Mouse (Mus musculus) forebrain, embryonic 16.5 days (tissue): ENCODE results near the gene Sit1. TPM values are rescaled to one million over a fixed set of nuclear protein-coding genes. Genes with fewer than 3 reads are reported as not detected.

Experiments
- ATAC-seq: fragments of 200-750 bp; cut with Nextera tagmentation; 2 replicates; pipeline ENCODE4 v1.8.0; 2017; ENCODE audit warnings: mild to moderate bottlenecking, moderate library complexity
- H3K27ac ChIP-seq: fragments of 300-500 bp; sonication (generic); 2 replicates; pipeline ENCODE4 v1.5.1; 2014; ENCODE audit warnings: low read length, control low read depth
- H3K27me3 ChIP-seq: fragments of 300-500 bp; sonication (generic); replicated peaks from 2 replicates; pipeline ENCODE4 v1.6.1; 2014; ENCODE audit warnings: low read length; ENCODE audit not compliant: control insufficient read depth, insufficient read depth
- H3K36me3 ChIP-seq: fragments of 300-500 bp; sonication (generic); 2 replicates; pipeline ENCODE4 v1.6.1; 2014; ENCODE audit not compliant: control insufficient read depth, insufficient read depth
- H3K4me1 ChIP-seq: fragments of 300-500 bp; sonication (generic); replicated peaks from 2 replicates; pipeline ENCODE4 v1.6.1; 2014; ENCODE audit warnings: low read length; ENCODE audit not compliant: control insufficient read depth, insufficient read depth
- H3K4me2 ChIP-seq: fragments of 300-500 bp; sonication (generic); 2 replicates; pipeline ENCODE4 v1.6.1; 2014; ENCODE audit warnings: mild to moderate bottlenecking, low read length, control low read depth
- H3K4me3 ChIP-seq: fragments of 300-500 bp; sonication (generic); replicated peaks from 2 replicates; pipeline ENCODE4 v1.5.1; 2014; ENCODE audit warnings: mild to moderate bottlenecking, low read length, control low read depth
- H3K9ac ChIP-seq: fragments of 300-500 bp; sonication (generic); replicated peaks from 2 replicates; pipeline ENCODE4 v1.6.1; 2014; ENCODE audit warnings: low read depth, low read length, control low read depth
- H3K9me3 ChIP-seq: fragments of 300-500 bp; sonication (generic); 2 replicates; pipeline ENCODE4 v1.6.1; 2016; ENCODE audit warnings: low read length; ENCODE audit not compliant: control insufficient read depth
- WGBS: fragments of 180-500 bp; shearing (Covaris S2); extraction: QIAGEN DNeasy Blood & Tissue Kit; methylation state at CpG from one replicate; pipeline ENCODE4 v1.1.7; 2014; 5-methylcytosine and 5-hydroxymethylcytosine counted together
- polyA plus RNA-seq: library from polyadenylated mRNA; unstranded; fragments of >200 nt; fragmentation: Nextera tagmentation; extraction: Ambion mirVana; gene quantifications from 2 replicates; pipeline ENCODE4 v1.2.1, GENCODE M21; 2015

Gene Sit1
- polyA plus RNA-seq, 1 experiment from 2014 or later: not detected

DNA sequence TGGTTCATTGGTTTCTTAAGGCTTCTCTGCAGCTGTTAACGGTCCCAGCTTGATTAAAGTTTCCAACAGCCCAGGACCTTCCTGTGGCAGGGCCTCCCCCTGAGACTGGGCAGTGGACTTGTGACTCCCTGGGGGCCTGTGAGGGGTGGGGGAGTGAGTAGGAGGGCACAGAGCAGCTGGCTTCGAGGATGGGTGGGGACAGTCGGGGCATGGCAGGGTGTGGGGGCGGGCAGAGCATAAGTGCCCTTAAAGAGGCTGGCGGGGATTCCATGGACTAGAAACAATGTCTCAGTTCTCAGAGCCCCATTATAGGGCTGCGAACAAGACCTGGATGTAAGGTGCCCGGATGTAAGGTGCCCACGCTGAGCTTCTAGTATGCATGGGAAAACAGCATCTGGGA lies 26.4 kb downstream of the Sit1 start:
- peaks cover 9% of the 10 kb centered on the region for H3K4me1 ChIP-seq
- no peaks in the 10 kb centered on the region for H3K36me3 ChIP-seq
- ATAC-seq: no peak
- H3K9me3 ChIP-seq: no peaks in the 10 kb centered on the region
- no peak overlapping the region for H3K9ac ChIP-seq
- WGBS: 25% methylated on average over 8 of the region's 8 CpGs
- no peak overlapping the region for H3K27ac ChIP-seq
- H3K27me3 ChIP-seq: peaks cover 8% of the 10 kb centered on the region; the same call in 1 of the 2 replicates
- H3K4me2 ChIP-seq: no peak overlapping the region
- H3K4me3 ChIP-seq: no peak overlapping the region

DNA sequence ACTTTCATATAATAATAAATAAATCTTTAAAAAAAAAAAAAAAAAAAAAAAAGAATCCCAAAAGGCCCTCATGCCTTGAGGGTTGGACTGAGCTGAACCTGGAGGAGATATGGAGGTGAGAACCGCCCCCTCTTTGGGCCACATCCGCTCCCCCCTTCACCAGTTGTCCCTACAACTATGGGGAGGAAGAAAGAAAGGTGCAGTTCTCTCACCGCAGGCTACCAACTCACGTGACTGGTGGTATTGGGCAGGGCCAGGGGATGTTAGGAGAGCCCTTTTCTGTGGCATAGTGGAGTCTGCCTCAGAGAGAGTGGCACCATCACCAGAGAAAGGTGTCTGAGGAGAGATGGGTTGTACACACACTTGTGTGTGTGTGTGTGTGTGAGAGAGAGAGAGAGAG lies 27.1 kb downstream of the Sit1 start:
- no peak for ATAC-seq
- H3K4me2 ChIP-seq: no peak overlapping the region
- no peaks in the 10 kb centered on the region for H3K36me3 ChIP-seq
- no peak overlapping the region for H3K27ac ChIP-seq
- no peak overlapping the region for H3K4me3 ChIP-seq
- no peak overlapping the region for H3K9ac ChIP-seq
- WGBS: 32% methylated on average over 4 of the region's 4 CpGs
- peaks cover 8% of the 10 kb centered on the region; the same call in 1 of the 2 replicates for H3K27me3 ChIP-seq
- H3K9me3 ChIP-seq: no peaks in the 10 kb centered on the region
- H3K4me1 ChIP-seq: peaks cover 9% of the 10 kb centered on the region

DNA sequence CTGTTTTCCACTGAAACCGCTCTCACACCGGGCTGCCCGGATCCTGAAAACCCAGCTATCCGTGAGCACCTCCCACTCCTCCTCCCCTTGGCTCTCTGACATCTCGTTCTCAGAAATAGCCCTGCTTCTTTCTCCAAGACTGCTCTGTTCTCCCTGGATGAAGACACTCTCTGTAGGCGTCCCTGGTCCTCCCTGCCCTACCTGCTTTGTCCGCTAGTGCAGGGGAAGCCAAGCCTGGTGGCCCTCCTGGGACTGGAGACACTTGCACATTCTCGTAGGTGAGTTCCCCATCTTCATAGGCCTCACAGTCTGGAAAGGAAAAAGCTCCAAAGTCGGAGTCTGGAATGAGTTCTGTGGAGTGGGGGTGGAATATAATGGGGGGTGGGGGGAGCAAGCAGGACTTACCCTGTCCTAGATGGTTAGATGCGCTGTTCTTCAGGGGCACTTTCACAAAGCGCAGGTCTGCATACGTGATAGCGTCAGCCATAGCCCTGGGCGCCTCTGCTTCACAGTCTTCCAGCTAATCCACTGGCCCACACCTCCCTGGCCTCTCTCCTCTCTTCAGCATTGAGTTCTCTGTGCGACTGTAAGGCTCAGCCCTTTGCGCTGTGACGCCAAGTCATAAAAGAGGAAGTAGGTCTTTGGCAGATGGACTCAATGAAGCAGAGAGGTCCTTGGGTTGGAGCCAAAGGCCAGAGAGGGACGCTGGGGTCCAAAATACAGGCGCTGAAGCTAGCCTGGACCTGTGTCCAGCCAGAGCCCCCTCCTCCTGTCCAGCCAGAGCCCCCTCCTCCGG lies 29.3 kb downstream of the Sit1 start, which contains the start of gene Cd72:
Cd72 (minus strand) TSS at position 588 of the 796 bp plus-strand sequence.
- H3K4me1 ChIP-seq: peaks cover 9% of the 10 kb centered on the region
- no peak for ATAC-seq
- peaks cover 8% of the 10 kb centered on the region; the same call in 1 of the 2 replicates for H3K27me3 ChIP-seq
- H3K9ac ChIP-seq: peak within 1 kb of the TSS; percentile 42
- H3K9me3 ChIP-seq: no peaks in the 10 kb centered on the region
- H3K27ac ChIP-seq: no peak within 1 kb of the TSS
- no peaks in the 10 kb centered on the region for H3K36me3 ChIP-seq
- 32% methylated on average over 20 of the region's 20 CpGs for WGBS
- peak within 1 kb of the TSS; percentile 42 for H3K4me2 ChIP-seq
- H3K4me3 ChIP-seq: peak within 1 kb of the TSS; percentile 14

DNA sequence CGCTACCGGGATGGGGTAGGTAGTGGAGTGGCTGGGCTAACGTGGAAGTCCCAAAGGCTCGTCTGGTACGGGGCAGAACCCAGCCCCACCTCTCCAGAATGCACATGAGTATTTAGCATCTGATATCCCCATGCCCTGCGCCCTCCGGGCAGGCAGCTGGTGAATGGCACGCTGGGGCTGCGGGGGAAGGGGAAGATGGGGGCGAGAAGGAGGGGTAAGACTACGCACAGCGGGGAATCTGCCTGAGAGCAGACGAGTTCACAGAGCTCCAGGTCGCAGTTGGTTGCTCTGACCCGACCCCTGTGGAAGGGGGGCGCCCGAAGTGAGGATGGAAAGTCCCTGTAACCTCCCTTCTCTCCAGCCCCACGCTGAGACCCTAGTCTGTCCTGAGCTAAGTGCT lies 30.1 kb downstream of the Sit1 start:
- Histone ChIP-seq H3K27me3 (peaks cover 8% of the 10 kb centered on the region; the same call in 1 of the 2 replicates), H3K4me2 (peak overlapping the region; percentile 42), H3K9ac (peak overlapping the region; percentile 42), H3K4me1 (peaks cover 9% of the 10 kb centered on the region), H3K36me3 (no peaks in the 10 kb centered on the region; the same call in 1 of the 2 replicates), H3K27ac (no peak overlapping the region), H3K4me3 (peak overlapping the region; percentile 14), H3K9me3 (no peaks in the 10 kb centered on the region)
- ATAC-seq: peak; percentile 37; the same call in 1 of the 2 replicates
- under 1% methylated on average over 18 of the region's 18 CpGs for WGBS

DNA sequence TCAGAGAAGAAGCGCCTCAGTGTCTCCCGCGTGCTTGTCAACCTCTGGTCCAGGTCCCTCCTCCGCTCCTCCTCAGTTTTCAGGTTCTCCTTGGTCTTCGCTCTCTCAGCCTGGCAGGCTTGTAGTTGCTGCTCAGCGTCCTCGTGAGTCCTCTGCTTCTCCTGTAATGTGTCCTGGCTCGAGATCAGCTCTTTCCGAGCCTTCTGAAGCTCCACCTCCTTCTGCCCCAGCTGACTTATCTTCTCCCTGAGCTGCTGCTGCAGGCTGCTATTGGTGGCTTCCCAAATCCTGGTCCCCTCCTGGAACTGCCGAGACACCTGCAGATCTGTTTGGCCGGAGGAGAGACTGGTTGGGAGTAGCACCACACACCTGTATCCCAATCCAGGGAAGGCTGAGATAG lies 31.2 kb downstream of the Sit1 start:
- 67% methylated on average over 11 of the region's 11 CpGs for WGBS
- Histone ChIP-seq H3K4me1 (peaks cover 9% of the 10 kb centered on the region), H3K4me2 (no peak overlapping the region), H3K4me3 (no peak overlapping the region), H3K9ac (no peak overlapping the region), H3K27me3 (peaks cover 8% of the 10 kb centered on the region; the same call in 1 of the 2 replicates), H3K36me3 (no peaks in the 10 kb centered on the region; the same call in 1 of the 2 replicates), H3K27ac (no peak overlapping the region), H3K9me3 (no peaks in the 10 kb centered on the region)
- ATAC-seq: no peak

DNA sequence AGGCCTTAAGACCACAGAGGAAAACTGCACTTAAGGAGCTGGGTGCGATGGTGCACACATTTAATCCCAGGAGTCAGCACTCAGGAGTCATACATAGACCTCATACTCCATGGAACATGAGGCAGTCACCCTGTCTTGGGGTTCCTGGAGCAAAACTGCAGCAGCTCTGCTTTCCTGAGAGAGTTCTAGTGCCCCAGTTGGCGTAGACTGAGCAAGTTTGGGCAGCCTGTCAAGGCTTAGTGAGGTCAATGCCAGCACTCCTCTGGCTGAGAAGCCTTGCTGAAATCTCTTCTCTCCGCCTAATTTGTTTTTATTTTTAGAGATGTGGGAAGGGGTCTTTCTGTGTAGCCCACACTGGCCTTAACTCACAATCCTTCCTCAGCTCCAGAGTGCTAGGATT lies 35.0 kb downstream of the Sit1 start:
- Histone ChIP-seq H3K4me3 (no peak overlapping the region), H3K9me3 (no peaks in the 10 kb centered on the region), H3K36me3 (peaks cover 8% of the 10 kb centered on the region; the same call in 1 of the 2 replicates), H3K4me2 (no peak overlapping the region), H3K27ac (no peak overlapping the region), H3K27me3 (peaks cover 8% of the 10 kb centered on the region; the same call in 1 of the 2 replicates), H3K4me1 (peaks cover 19% of the 10 kb centered on the region), H3K9ac (no peak overlapping the region)
- ATAC-seq: no peak
- 77% methylated on average over 3 of the region's 3 CpGs for WGBS

DNA sequence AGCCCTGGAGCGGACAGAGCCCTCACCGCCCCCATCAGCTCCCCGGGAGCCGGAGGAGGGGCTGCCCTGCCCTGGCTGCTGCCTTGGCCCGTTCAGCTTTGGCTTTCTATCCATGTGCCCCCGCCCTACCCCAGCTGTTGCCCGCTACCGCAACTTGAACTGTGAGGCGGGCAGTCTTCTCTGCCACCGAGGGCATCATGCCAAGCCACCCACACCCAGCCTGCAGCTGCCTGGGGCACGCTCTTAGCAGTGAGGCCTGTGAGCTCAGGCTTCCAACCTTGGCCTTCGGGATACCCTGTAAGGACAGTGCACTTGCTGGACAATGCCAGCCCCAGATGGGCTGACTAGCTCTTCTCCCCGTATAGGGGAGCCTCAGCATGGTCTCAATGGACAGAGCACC lies 36.3 kb downstream of the Sit1 start:
- H3K4me1 ChIP-seq: peaks cover 14% of the 10 kb centered on the region
- H3K9ac ChIP-seq: no peak overlapping the region
- peaks cover 8% of the 10 kb centered on the region; the same call in 1 of the 2 replicates for H3K36me3 ChIP-seq
- peaks cover under 1% of the 10 kb centered on the region; the same call in 1 of the 2 replicates for H3K27me3 ChIP-seq
- 83% methylated on average over 13 of the region's 13 CpGs for WGBS
- no peak overlapping the region for H3K4me2 ChIP-seq
- no peak overlapping the region for H3K27ac ChIP-seq
- no peak overlapping the region for H3K4me3 ChIP-seq
- no peak for ATAC-seq
- no peaks in the 10 kb centered on the region for H3K9me3 ChIP-seq

DNA sequence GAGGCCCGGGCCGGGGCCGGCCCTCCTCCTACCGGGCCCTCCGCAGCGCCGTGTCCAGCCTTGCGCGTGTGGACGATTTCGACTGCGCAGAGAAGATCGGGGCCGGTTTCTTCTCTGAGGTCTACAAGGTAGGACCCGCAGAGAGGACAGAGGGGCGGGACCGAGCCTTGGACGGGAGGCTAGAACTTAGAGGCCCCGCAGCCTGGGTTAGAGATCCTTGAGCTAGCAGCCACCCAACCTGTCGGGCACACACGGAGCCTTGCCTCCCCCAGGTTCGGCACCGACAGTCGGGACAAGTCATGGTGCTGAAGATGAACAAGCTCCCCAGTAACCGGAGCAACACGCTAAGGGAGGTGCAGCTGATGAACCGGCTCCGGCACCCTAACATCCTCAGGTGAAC lies 40.0 kb downstream of the Sit1 start:
- Histone ChIP-seq H3K36me3 (peaks cover 8% of the 10 kb centered on the region; the same call in 1 of the 2 replicates), H3K27me3 (no peaks in the 10 kb centered on the region), H3K4me2 (peak overlapping the region; percentile 93), H3K27ac (peak overlapping the region; percentile 95), H3K9ac (peak overlapping the region; percentile 95), H3K4me3 (peak overlapping the region; percentile 90), H3K4me1 (peaks cover 14% of the 10 kb centered on the region), H3K9me3 (no peaks in the 10 kb centered on the region)
- ATAC-seq: peak; percentile 6; the same call in 1 of the 2 replicates
- WGBS: under 1% methylated on average over 28 of the region's 28 CpGs

DNA sequence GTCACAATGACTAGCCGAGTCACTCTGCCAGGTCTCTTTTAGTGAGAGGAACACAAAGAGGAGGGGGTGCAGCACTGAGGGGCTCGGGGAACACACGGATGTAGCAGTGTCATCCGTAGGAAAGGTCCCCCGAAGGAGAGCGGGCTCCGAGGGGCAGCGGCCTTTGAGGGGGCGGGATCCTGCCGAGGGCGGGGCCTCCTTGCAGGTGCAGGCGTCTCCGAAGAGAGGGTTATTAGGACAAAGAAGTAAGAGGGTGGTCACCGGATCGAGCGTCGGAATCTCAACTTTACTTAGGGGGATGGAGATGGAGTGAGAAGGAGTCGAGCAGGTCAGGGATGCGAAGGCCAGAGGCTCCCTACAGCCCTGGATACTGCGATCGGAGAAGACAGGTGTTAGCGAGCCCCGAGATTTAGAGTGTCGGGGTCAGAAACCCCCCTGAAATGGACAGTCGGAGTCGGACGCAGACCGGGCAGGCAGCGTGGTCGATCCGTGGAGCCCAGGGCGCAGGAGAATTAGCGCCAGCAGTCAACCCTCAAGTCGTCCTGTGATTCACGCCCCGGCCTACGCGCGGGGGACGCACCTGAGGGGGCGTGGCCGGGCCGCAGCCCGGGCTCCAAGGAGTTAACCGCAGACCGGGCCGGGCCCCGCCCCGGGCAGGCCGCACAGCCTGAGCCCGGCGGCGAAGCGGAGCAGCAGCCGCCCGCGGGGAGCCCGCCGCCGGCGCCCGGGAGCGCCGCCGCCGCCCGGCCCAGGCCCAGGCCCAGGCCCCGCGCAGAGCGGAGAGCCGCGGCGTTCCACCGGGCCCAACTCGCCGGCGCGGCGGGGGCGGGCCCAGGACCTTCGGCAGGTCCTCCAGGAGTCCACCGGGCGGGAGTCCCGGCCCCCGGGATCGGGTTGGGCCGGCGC lies 40.8 kb downstream of the Sit1 start:
- H3K4me1 ChIP-seq: peaks cover 14% of the 10 kb centered on the region
- peak overlapping the region; percentile 95 for H3K9ac ChIP-seq
- no peaks in the 10 kb centered on the region for H3K27me3 ChIP-seq
- WGBS: under 1% methylated on average over 83 of the region's 88 CpGs
- no peaks in the 10 kb centered on the region for H3K9me3 ChIP-seq
- peaks cover 8% of the 10 kb centered on the region; the same call in 1 of the 2 replicates for H3K36me3 ChIP-seq
- H3K27ac ChIP-seq: peak overlapping the region; percentile 95
- H3K4me2 ChIP-seq: peak overlapping the region; percentile 93
- H3K4me3 ChIP-seq: peak overlapping the region; percentile 90
- ATAC-seq: peak; percentile 61
